Mouse (Mus musculus) adipocyte (in vitro differentiated cells): ENCODE measurements around the gene Dpm3.
A peak's percentile ranks its signal among the peaks of the same experiment; 100 is the strongest.

Experiments used
- DNase-seq: peaks from one replicate; pipeline ENCODE4 v3.0.0-alpha.2; 2016; ENCODE audit warnings: low spot score

Gene Dpm3

GRCm38 (mm10) chr3:89295685-89296230 is 36.6 kb downstream of the Dpm3 start:
- DNase-seq, result no peak

- DNase-seq, result no peak
Measured at GRCm38 (mm10) chr3:89296761-89297396, 37.7 kb downstream of the Dpm3 start.

- DNase-seq, result no peak
Measured at GRCm38 (mm10) chr3:89298908-89299307, 39.8 kb downstream of the Dpm3 start.

DNA sequence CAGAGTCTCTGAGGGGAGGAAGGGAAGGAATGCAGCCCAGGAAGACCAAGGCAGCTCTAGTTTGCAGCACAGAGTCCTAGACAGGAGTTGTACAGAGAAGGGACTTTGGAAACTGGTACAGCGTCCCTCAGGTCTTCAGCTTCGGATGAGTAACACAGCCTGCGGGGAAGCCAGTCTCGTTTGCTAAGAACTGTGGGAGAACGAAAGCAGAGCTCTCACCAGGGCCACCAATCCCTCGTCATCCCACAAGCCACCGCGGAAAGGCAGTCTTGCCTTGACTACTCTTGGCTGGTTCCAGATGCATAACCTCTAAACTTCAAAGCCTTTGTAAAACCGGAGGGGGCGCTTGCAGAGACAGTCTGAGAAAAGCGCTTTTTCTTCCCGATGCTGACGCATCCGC is 40.3 kb downstream of the Dpm3 start:
- DNase-seq, result no peak

GRCm38 (mm10) chr3:89300071-89300470 is 40.9 kb downstream of the Dpm3 start:
- no peak for DNase-seq

DNA sequence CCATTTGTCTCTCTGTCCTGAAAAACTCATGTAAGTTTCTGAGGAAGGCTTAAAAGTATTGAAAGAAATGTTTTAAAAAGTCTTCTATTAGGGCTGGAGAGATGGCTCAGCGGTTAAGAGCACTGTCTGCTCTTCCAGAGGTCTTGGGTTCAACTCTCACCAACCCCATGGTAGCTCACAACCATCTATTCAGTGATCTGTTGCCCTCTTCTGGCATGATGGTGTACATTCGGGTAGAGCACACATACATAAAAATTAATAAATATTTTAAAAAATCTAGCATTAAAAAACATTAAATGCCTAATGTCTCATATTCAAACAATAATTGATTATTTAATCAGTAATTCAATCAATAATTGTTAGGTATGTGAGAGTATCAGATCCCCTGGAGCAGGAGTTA is 41.4 kb downstream of the Dpm3 start:
- DNase-seq, result no peak

DNA sequence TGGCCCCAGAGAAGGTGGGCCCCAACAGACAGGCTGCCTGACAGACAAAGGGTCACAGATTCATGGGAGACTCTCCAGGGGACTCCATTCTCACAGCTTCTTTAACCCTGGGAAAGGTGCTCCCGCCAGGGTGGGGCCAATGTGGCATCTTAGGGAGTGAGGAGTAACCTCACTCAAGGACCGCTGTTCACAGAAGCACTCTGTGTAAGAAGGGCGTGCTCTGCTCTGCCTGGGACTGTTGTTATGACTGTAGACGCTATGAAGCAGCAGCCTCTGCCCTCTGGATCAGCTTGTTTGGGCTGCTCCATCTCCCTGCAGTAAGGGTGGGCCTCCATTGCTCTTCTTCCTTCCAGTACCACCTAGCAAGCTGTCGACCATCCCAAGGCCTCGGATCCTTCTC is 45.3 kb downstream of the Dpm3 start:
- no peak for DNase-seq

DNA sequence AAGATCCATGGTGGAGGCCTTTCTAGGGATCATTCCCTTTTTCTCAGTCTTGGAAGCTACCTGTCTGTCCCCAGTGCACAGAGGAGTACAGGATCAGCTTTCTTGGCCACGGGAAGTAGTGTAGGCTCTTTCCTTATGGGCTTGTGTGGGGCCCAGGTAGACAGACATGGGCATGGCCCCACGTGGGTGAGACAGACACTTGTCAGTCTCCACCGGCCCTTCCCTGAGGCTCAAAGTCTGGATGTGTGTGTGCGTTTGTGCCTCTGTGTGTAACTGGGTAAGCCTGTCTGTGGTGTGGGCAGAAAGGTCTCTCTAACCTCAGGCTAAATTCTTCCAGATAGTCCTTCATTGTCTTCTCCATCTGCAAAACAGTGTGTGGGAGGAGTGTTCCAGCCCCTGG is 45.9 kb downstream of the Dpm3 start:
- DNase-seq, result no peak

DNA sequence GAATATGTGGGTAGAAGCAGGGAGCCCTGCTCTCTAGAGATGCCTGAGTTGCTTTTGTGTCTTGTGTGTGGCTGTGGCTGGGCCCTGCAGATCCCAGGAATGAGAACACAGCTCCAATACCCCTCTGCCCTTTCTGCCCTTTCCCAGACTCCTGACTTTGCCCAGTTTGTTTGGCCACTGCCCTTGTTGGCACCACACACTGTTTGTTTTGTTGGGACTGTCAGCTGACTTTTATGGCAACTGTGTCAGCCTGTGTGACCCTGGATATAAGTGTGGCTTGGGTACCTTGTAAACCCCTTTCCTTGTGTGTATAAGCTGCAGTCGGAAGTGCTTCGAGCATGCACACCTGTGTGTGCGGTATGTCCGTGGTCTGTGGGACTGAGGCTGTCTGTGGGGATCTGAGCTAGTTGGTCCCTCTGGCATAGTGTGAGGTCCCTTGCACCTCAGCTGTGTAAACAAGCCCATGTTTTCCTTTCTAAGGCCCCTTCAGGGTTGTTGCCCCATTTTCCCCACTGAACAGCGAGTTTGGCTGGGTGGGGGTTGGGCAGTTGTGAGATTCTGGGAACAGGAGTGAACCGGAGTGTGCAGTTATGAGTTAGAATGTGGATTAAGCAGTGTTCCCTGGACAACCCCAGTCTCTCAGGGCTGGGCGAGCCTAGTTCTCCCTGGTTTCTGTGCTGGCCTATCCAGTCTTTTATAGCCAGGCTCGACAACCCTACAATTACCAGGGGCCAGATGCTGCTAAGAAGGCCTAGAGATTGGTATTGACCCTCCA is 46.6 kb downstream of the Dpm3 start:
- DNase-seq, result peak; percentile 92

GRCm38 (mm10) chr3:89308089-89308488 is 48.9 kb downstream of the Dpm3 start:
- peak; percentile 86 for DNase-seq

- no peak for DNase-seq
Measured at GRCm38 (mm10) chr3:89314340-89314739, 55.2 kb downstream of the Dpm3 start.

DNA sequence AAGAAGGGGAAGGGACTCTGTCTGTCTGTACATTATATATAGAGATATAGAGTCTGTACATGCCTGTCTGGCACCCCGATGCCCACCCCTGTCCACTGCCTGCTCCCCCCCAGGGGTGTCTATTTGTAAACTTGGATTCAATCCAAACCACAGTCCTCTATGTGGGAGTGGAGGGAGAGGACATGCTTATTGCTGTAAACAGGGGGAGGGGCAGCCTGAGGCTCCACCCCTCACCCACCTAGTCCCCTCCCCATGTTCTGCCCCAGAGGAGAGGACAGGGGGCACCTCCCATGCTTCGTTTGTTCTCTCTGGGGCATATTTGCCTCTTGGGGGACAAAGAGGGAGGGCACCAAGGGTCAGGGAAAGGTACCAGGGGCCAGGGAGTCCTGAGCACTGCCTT is 55.6 kb downstream of the Dpm3 start:
- DNase-seq, result no peak

DNA sequence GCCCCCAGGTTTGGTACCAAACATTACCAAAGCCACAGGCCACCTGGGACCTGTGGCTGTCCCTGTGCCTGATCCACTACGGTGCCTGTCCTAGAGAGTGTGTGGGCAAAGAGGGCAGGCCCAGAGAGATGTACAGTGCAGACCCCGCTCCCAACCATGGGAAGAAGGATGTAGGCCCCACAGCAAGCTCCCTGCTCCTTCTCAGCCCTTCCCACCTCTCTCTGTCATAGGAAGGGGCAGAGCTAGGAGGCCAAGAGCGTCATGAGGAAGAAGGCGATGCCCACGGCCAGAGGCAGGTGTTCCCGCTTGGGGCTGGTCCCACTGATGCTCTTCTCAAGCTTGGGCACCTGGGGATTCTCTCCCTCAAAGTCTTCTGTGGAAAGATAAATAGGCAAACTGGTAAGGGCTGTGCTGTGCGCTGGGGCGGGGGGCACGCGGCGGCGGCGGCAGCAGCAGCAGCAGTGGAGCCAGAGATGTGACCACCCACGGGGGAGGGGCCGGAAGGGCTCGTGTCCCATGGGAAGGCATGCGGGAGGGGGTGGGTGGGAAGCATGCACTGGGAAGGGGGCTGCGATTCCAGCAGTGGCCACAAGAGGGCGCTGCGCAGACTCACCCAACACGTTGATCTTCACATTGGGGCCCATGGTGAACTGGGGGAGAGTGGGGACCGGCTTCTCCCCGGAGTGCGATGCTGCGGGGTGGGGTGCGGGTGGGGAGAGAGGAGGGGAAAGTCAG is 56.2 kb downstream of the Dpm3 start:
- DNase-seq, result peak; percentile 44

DNA sequence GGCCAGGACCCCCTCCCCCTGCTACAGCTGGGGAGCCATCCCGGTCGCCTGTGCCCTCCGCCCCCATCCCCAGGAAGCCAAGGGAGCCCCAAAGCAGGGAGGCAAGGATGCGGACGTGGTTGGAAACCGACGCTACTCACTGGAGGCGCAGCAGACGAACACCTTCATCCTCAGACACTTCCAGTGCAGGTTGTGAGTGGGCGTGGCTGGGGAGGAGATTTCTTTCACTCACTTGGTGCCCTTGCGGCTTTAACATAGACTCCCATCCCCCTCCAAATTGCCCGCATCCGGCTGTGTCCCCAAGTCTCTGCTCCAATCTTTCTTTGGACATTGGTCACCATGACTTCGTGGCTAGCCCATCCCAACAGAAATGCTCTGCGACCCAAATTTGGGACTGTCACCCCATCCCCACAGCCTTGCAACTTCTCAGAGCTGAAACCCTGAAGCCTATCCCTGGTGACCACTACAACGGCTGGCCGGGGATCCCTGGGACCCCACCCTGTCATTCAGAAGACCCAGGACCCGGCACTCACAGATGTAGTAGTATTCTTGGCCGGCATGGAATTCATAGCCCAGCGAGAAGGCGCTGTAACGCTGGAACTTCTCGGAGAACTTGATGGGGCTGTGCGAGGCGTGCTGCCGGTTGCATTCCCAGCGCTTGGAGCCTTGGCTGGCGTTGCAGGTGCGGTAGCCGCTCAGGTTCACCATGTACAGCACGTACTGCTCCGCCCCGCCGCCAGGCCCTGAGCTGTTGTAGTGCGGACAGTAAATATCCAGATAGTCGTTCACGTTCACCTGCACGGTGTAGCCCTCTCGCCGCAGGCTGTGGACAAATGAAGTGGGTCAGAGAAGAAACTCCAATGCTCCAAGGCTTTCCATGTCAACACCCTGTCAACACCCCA is 57.0 kb downstream of the Dpm3 start:
- no peak for DNase-seq
